Mouse (Mus musculus) gastrocnemius, postnatal 14 days (tissue): Measurements from ENCODE around the gene Rgs16. TPM values are rescaled to one million over a fixed set of nuclear protein-coding genes. Genes with fewer than 3 reads are reported as not detected.

Source experiments
- DNase-seq: peaks from one replicate; pipeline ENCODE4 v3.0.0; 2021; ENCODE audit warnings: mixed read lengths
- intact Hi-C: fragments of 180-260 bp; cut with DNase I; formaldehyde crosslinking; loops from one replicate; pipeline ENCODE4 v1.15.1; 2025; ENCODE audit warnings: low total_unique reads
- total RNA-seq, 2 experiments: library from RNA; stranded (reverse); gene quantifications; 2 replicates each; pipeline ENCODE4 v1.2.3; 2021

The Rgs16 gene
- total RNA-seq, 2 experiments from 2014 or later: 3.1 to 4.1 TPM

GRCm38 (mm10) chr1:153785608-153786007 lies 45.5 kb downstream of the Rgs16 start:
- intact Hi-C loops: no loop called here
- DNase-seq: no peak

- intact Hi-C loops: no loop called here
- no peak for DNase-seq
These were observed 50.6 kb downstream of the Rgs16 start for GRCm38 (mm10) chr1:153790708-153791107.

GRCm38 (mm10) chr1:153794241-153794640 lies 54.1 kb downstream of the Rgs16 start:
- no peak for DNase-seq

More at GRCm38 (mm10) chr1:153794241-153794640, 54.1 kb downstream of the Rgs16 start:
- intact Hi-C loops: no loop called here

Other genes with a start within 250 kb of the Rgs16 start
- gene Npl, start 190.3 kb upstream of the Rgs16 start, total RNA-seq: 1 to 10 TPM; 1.6 to 2.2 TPM
- gene Rgs8, start 87.3 kb upstream of the Rgs16 start, total RNA-seq: under 1 TPM; 0.31 to 0.68 TPM
- gene Rnasel, start 9.1 kb downstream of the Rgs16 start, total RNA-seq: 1 to 10 TPM; 4.1 TPM
- gene Rgsl1, start 103.8 kb downstream of the Rgs16 start, total RNA-seq: not detected
- gene Teddm1b, start 134.0 kb downstream of the Rgs16 start, total RNA-seq: not detected
- gene Teddm1a, start 151.4 kb downstream of the Rgs16 start, total RNA-seq: not detected
- gene Glul, start 159.6 kb downstream of the Rgs16 start, total RNA-seq: 100 to 1,000 TPM; 120 to 371 TPM
- 1 to 10 TPM in 1 of 2 experiments, under 1 TPM in 1; 0.70 to 1.4 TPM for gene Teddm2, start 159.9 kb downstream of the Rgs16 start, total RNA-seq